Mouse (Mus musculus) erythroblast, embryonic 14.5 days (primary cell): ENCODE data around the gene Tex11. TPM values are rescaled to one million over a fixed set of nuclear protein-coding genes. Genes with fewer than 3 reads are reported as not detected.

Experiments used
- H3K27me3 ChIP-seq: 2 replicates; pipeline ENCODE4 v1.6.1; 2012; ENCODE audit warnings: inconsistent platforms; ENCODE audit not compliant: control insufficient read depth
- H3K36me3 ChIP-seq: 2 replicates; pipeline ENCODE4 v1.6.1; 2012; ENCODE audit warnings: mild to moderate bottlenecking, inconsistent platforms; ENCODE audit not compliant: control insufficient read depth
- H3K4me1 ChIP-seq: 2 replicates; pipeline ENCODE4 v1.6.1; 2012; ENCODE audit warnings: inconsistent platforms; ENCODE audit not compliant: control insufficient read depth
- H3K4me3 ChIP-seq: replicated peaks from 2 replicates; pipeline ENCODE3; 2012; ENCODE audit warnings: moderate library complexity, mild to moderate bottlenecking, inconsistent platforms
- H3K9me3 ChIP-seq: 2 replicates; pipeline ENCODE4 v1.6.1; 2012; ENCODE audit warnings: low read length, inconsistent platforms, mixed read lengths; ENCODE audit not compliant: control insufficient read depth
- GATA1 ChIP-seq: IDR thresholded peaks from 2 replicates; pipeline ENCODE4 v1.6.1; 2012; ENCODE audit warnings: low read length, inconsistent platforms, mixed read lengths
- TAL1 ChIP-seq: IDR thresholded peaks from 3 replicates; pipeline ENCODE4 v1.6.1; 2012; ENCODE audit warnings: low read length, inconsistent platforms, mixed read lengths
- polyA plus RNA-seq: library from polyadenylated mRNA; stranded (reverse); fragments of >175 nt; gene quantifications from 2 replicates; pipeline ENCODE4 v1.2.3, GENCODE M21; 2012

Tex11 gene
- polyA plus RNA-seq, 1 experiment = not detected

- no peaks in the 10 kb centered on the region for H3K4me1 ChIP-seq
- no peak for TF ChIP-seq TAL1
- no peak for TF ChIP-seq GATA1
Observed at GRCm38 (mm10) chrX:100818681-100819080, 240.8 kb downstream of the Tex11 start.

GRCm38 (mm10) chrX:100815766-100816165 is 243.7 kb downstream of the Tex11 start:
- no peaks in the 10 kb centered on the region for H3K36me3 ChIP-seq
- no peaks in the 10 kb centered on the region for H3K27me3 ChIP-seq
- H3K9me3 ChIP-seq = no peaks in the 10 kb centered on the region
- H3K4me3 ChIP-seq = no peak overlapping the region
- no peaks in the 10 kb centered on the region for H3K4me1 ChIP-seq
- no peak for TF ChIP-seq TAL1
- TF ChIP-seq GATA1 = no peak

More at GRCm38 (mm10) chrX:100818681-100819080, 240.8 kb downstream of the Tex11 start:
- Histone ChIP-seq H3K36me3 (no peaks in the 10 kb centered on the region), H3K27me3 (no peaks in the 10 kb centered on the region), H3K9me3 (no peaks in the 10 kb centered on the region), H3K4me3 (no peak overlapping the region)

- Histone ChIP-seq H3K4me3 (no peak overlapping the region), H3K9me3 (no peaks in the 10 kb centered on the region), H3K36me3 (no peaks in the 10 kb centered on the region), H3K27me3 (no peaks in the 10 kb centered on the region), H3K4me1 (no peaks in the 10 kb centered on the region)
- no peak for TF ChIP-seq TAL1
- no peak for TF ChIP-seq GATA1
Observed at GRCm38 (mm10) chrX:100814139-100814538, 245.3 kb downstream of the Tex11 start.

GRCm38 (mm10) chrX:100811129-100811528 is 248.3 kb downstream of the Tex11 start:
- H3K9me3 ChIP-seq = no peaks in the 10 kb centered on the region

GRCm38 (mm10) chrX:100802034-100802433 is 257.4 kb downstream of the Tex11 start:
- H3K4me1 ChIP-seq = no peaks in the 10 kb centered on the region

More at GRCm38 (mm10) chrX:100811129-100811528, 248.3 kb downstream of the Tex11 start:
- Histone ChIP-seq H3K36me3 (no peaks in the 10 kb centered on the region), H3K4me3 (no peak overlapping the region), H3K27me3 (no peaks in the 10 kb centered on the region), H3K4me1 (no peaks in the 10 kb centered on the region)
- TF ChIP-seq TAL1 (no peak), GATA1 (no peak)

GRCm38 (mm10) chrX:100800643-100801042 is 258.8 kb downstream of the Tex11 start:
- no peaks in the 10 kb centered on the region for H3K27me3 ChIP-seq
- H3K4me1 ChIP-seq = no peaks in the 10 kb centered on the region
- H3K36me3 ChIP-seq = no peaks in the 10 kb centered on the region
- no peak for TF ChIP-seq GATA1
- no peak for TF ChIP-seq TAL1
- H3K4me3 ChIP-seq = no peak overlapping the region
- H3K9me3 ChIP-seq = no peaks in the 10 kb centered on the region

More at GRCm38 (mm10) chrX:100802034-100802433, 257.4 kb downstream of the Tex11 start:
- H3K4me3 ChIP-seq = no peak overlapping the region
- H3K9me3 ChIP-seq = no peaks in the 10 kb centered on the region
- no peaks in the 10 kb centered on the region for H3K27me3 ChIP-seq
- TF ChIP-seq TAL1 (no peak), GATA1 (no peak)
- no peaks in the 10 kb centered on the region for H3K36me3 ChIP-seq

GRCm38 (mm10) chrX:100797851-100798527 is 261.5 kb downstream of the Tex11 start:
- Histone ChIP-seq H3K4me1 (no peaks in the 10 kb centered on the region), H3K9me3 (no peaks in the 10 kb centered on the region), H3K4me3 (no peak overlapping the region), H3K36me3 (no peaks in the 10 kb centered on the region), H3K27me3 (no peaks in the 10 kb centered on the region)
- TF ChIP-seq GATA1 (no peak), TAL1 (no peak)

GRCm38 (mm10) chrX:100797370-100797769 is 262.1 kb downstream of the Tex11 start:
- Histone ChIP-seq H3K36me3 (no peaks in the 10 kb centered on the region), H3K9me3 (no peaks in the 10 kb centered on the region), H3K27me3 (no peaks in the 10 kb centered on the region), H3K4me3 (no peak overlapping the region), H3K4me1 (no peaks in the 10 kb centered on the region)
- TF ChIP-seq GATA1 (no peak), TAL1 (no peak)

- Histone ChIP-seq H3K36me3 (no peaks in the 10 kb centered on the region), H3K4me3 (no peak overlapping the region), H3K4me1 (no peaks in the 10 kb centered on the region), H3K27me3 (no peaks in the 10 kb centered on the region), H3K9me3 (no peaks in the 10 kb centered on the region)
- no peak for TF ChIP-seq GATA1
- TF ChIP-seq TAL1 = no peak
Observed at GRCm38 (mm10) chrX:100796741-100797090, 262.8 kb downstream of the Tex11 start.
